Comparison of ENCODE assay signal across 8 mouse cellular contexts in the genomic region with DNA sequence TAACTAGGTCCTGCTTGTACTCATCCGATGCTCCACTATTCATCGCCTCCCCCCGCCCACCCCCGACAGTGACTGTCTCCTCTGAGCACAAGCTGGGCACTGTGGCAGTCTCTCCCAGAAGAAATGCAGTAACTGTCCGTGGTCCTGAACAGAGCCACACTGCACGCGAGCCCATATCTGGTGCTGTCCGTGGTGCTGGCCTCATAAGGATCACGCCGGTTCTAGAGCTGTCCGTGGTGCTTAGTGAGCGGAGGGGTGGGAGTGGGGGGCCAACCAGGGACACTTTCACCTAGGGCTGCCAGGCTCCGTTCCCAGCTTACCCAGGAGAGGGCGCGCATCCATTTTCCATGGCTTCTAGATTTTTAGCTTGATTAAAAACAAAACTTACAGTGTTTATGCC. TPM values are rescaled to one million over a fixed set of nuclear protein-coding genes. Genes with fewer than 3 reads are reported as not detected.
DNase-seq lines count a peak whose midpoint lies in the region; ATAC-seq and TF ChIP-seq lines count a peak whose summit lies in the region.

No protein-coding gene starts in this region.

- H3K27ac ChIP-seq in cortical plate, adult 2 months (ENCODE audit: insufficient read depth, low read length): no peak overlapping the region
- no peak overlapping the region for H3K27ac ChIP-seq in midbrain, embryonic 11.5 days (ENCODE audit: low read depth, low read length)

- TF ChIP-seq POLR2A in cortical plate, adult 2 months (IDR thresholded peaks at IDR 0.05; ENCODE audit: extremely low read depth, insufficient read depth, low read length): no peak

- no peaks in the 10 kb centered on the region for H3K4me1 ChIP-seq in cortical plate, adult 2 months (ENCODE audit: control insufficient read depth, insufficient read depth, low read length)
- peaks cover 11% of the 10 kb centered on the region for H3K4me1 ChIP-seq in midbrain, embryonic 11.5 days (ENCODE audit: control insufficient read depth, insufficient read depth, low read length)

- no peaks in the 10 kb centered on the region for H3K36me3 ChIP-seq in midbrain, embryonic 11.5 days (ENCODE audit: control insufficient read depth, insufficient read depth, low read length)

- no peaks in the 10 kb centered on the region for H3K9me3 ChIP-seq in midbrain, embryonic 11.5 days (ENCODE audit: control insufficient read depth, low read length)

- H3K4me3 ChIP-seq in cortical plate, adult 2 months (ENCODE audit: insufficient read depth, low read length): no peak overlapping the region
- no peak overlapping the region for H3K4me3 ChIP-seq in midbrain, embryonic 11.5 days (ENCODE audit: low read depth, low read length)

- no peak overlapping the region for H3K9ac ChIP-seq in midbrain, embryonic 11.5 days (ENCODE audit: low read length)

- ATAC-seq in midbrain, embryonic 11.5 days (ENCODE audit: low FRiP score): 0 out of 2 replicates have a peak, but pooled peaks have one; percentile 30
- no peak for ATAC-seq in erythroblast, adult 5-6 weeks (replicated peaks; ENCODE audit: low FRiP score, poor library complexity, severe bottlenecking)

- DNase-seq in Muller cell, postnatal 12 days (ENCODE audit: inconsistent ontology term): peak; percentile 85
- DNase-seq in gastrocnemius, postnatal 14 days: peak; percentile 86
- peak; percentile 89 for DNase-seq in induced T-regulatory cell, adult 2 months (ENCODE audit: low read depth)
- DNase-seq in left cerebral cortex, postnatal 36 days (ENCODE audit: low spot score in 2 of 2): peak; percentile 39 to 65
- peak; percentile 94 for DNase-seq in midbrain, embryonic 11.5 days (ENCODE audit: low spot score, missing footprints)
- peak; percentile 30 to 63 for DNase-seq in spleen, adult 18-20 months

- 16% methylated on average over 15 of the region's 15 CpGs for WGBS in midbrain, embryonic 11.5 days

- intact Hi-C loops in gastrocnemius, postnatal 14 days (cut with DNase I; ENCODE audit: low total_unique reads): no loop called here
- intact Hi-C loops in left cerebral cortex, postnatal 36 days (cut with DNase I): no loop called here

- no peaks in the 10 kb centered on the region for H3K27me3 ChIP-seq in midbrain, embryonic 11.5 days (ENCODE audit: control insufficient read depth, insufficient read depth, low read length)

- no peak overlapping the region for H3K4me2 ChIP-seq in midbrain, embryonic 11.5 days

- peak; percentile 36; the same call in 1 of the 2 replicates for TF ChIP-seq CTCF in cortical plate, adult 2 months (IDR thresholded peaks at IDR 0.05; ENCODE audit: extremely low read depth, insufficient read depth, low read length)

RNA-seq across cellular contexts. Expression of a gene that starts 26.4 kb away (rescaled TPM):
- 22.9 and 30.1 TPM in 2 replicates for polyA plus RNA-seq in cortical plate, adult 2 months (2012; rRNA removed)
- total RNA-seq in gastrocnemius, postnatal 14 days (2021): under 1 TPM; 0.59 to 0.69 TPM
- total RNA-seq in left cerebral cortex, postnatal 36 days (2021): 10 to 100 TPM; 11.0 to 18.6 TPM
- polyA plus RNA-seq in midbrain, embryonic 11.5 days (2014; fragmentation: Nextera tagmentation; extraction: Ambion mirVana): 26.4 and 26.8 TPM in 2 replicates
- total RNA-seq in erythroblast, adult 5-6 weeks (2015; ENCODE audit: low replicate concordance): not detected in 2 replicates
- total RNA-seq in erythroblast, adult 5-6 weeks (2017; ENCODE audit: low replicate concordance): not detected in 2 replicates

Comparison
In these comparisons a context has a peak if more than half of its experiments do, and no peak if none do; other contexts are left out.
1. RNA of a gene that starts 26.4 kb away (total RNA-seq): 11.0 to 18.6 TPM in left cerebral cortex, postnatal 36 days; 0.59 to 0.69 TPM in gastrocnemius, postnatal 14 days and not detected in erythroblast, adult 5-6 weeks; every median in the first group is over 4 times any median in the second.
2. Peak in every context shown above with its lines, with median percentiles within 50 percentile points of each other: DNase-seq.